Mouse (Mus musculus): ENCODE measurements around the gene Mgme1.

- TF ChIP-seq CTCF (IDR thresholded peaks at IDR 0.05; ENCODE audit: borderline replicate concordance, insufficient read depth, low read length), result no peak
- TF ChIP-seq POLR2A (IDR thresholded peaks at IDR 0.05; ENCODE audit: low read depth, low read length), result no peak
Measured at GRCm38 (mm10) chr2:144246270-144246669, 24.2 kb upstream of the Mgme1 start.

All from embryonic fibroblast, embryonic 13.5 days (primary cell).